Mouse (Mus musculus) brain, embryonic 14.5 days (tissue): Measurements from ENCODE around the gene G6pc2. TPM values are rescaled to one million over a fixed set of nuclear protein-coding genes. Genes with fewer than 3 reads are reported as not detected.

Source experiments
- DNase-seq: peaks from one replicate; pipeline ENCODE4 v3.0.0-alpha.2; 2011; ENCODE audit warnings: low read depth
- CTCF ChIP-seq: fragments of 200-500 bp; IDR thresholded peaks from 2 replicates; pipeline ENCODE4 v1.5.1; 2012; ENCODE audit warnings: inconsistent platforms, mild to moderate bottlenecking, moderate library complexity, borderline replicate concordance; ENCODE audit not compliant: insufficient read depth, insufficient read length; ENCODE audit errors: extremely low read depth
- POLR2A ChIP-seq: fragments of 200-500 bp; IDR thresholded peaks from 2 replicates; pipeline ENCODE4 v1.6.1; 2012; ENCODE audit warnings: mild to moderate bottlenecking, inconsistent platforms, borderline replicate concordance; ENCODE audit not compliant: poor library complexity, insufficient read depth, insufficient read length, severe bottlenecking; ENCODE audit errors: extremely low read depth
- polyA plus RNA-seq: library from polyadenylated mRNA; depleted of rRNA; stranded (reverse); fragments of >200 nt; gene quantifications from 2 replicates; pipeline ENCODE4 v1.2.3, GENCODE M21; 2012; rRNA removed

The G6pc2 gene
- 0.08 and 0.18 TPM in 2 replicates for polyA plus RNA-seq

DNA sequence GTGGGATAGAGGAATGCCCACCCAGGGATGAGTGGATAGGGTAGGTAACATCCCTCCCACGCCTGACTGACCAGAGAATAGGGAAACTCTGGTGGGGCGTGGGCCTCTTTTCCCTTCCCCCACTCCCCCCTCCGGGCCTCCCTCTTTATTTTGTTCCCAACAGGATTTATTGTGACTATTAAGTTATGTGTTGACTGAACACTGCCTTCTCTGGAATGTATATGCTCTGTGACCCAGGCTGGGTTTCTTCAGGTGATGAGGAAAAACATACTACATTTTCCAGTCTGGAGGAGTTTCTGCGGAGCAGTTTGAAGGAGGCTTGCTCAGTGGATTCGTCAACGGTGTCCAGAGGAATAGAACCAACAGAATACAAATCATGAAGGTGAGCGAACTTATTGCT is at the start of gene G6pc2:
TSS of gene G6pc2 (plus strand) at position 301 of the 400 bp plus-strand sequence.
- DNase-seq = no peak
- TF ChIP-seq CTCF (no peak), POLR2A (no peak)

DNA sequence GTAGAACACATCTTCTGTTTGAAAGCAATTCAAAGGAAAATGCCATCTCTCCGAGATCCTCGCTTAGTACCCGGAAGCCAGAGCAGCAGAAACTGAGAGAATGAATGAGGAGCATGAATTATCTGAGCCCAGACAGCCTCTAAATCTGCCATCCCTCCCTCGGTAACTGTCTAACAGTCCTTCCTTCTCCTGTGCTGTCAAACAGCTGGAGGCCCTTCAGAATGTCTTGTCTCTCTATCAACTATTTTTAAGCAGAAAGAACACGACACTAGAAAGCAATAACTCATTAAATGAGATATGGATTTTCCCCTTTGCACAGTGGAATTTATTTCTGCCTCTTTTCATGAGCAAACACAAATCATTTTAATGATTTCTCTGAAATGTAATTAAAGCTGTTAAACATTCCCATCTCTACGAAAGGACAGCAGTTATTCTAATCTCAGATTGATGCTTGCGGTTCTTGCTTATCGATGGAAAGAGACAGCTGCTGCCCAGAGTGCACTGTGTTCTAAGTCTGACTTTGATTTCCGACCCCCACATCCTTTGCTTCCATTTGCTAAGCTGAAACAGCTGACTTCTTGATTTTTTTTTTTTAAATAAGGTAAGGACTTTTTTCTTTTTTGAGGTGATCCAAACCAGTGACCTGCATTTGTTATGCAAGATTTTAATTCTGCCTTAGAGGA is 40.3 kb upstream of the G6pc2 start:
- DNase-seq = peak; percentile 17
- no peak for TF ChIP-seq CTCF
- no peak for TF ChIP-seq POLR2A

DNA sequence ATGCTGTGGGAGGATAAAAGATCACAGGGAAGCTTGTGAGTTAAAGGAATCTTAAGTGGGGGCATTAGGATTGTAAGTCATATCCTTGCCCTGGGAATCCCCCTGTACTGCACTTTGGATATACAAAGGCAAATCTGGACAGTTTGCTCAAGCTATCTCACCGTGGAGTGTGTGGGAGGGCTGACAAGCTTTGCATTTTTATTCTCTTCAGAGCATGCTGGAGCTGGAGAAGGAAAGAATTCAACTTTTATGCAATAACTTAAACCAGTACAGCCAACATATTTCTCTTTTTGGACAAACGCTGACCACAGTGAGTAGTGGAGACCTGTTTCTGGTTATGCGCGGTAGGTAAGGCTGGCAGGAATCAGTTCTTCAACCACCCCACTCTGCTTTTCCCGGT is 35.6 kb upstream of the G6pc2 start:
- TF ChIP-seq POLR2A (no peak), CTCF (no peak)
- DNase-seq = peak; percentile 19

DNA sequence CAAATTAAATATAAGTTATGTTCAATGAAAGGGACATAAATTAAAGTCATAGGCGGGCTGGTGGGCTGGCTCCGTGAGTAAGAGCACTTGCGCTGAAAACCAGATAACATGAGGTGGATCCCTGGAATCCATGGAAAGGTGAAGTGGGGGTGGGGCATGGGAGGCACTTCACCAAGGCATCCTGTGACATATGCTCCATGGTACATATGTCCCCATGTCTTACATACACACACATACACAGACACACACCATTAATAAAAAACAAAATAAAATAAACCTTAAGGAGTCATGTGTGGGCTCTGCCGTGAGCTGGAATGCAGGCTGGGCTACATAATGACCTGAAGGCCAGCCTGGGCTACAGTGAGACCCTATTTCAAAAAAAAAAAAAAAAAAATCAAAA is 31.2 kb upstream of the G6pc2 start:
- TF ChIP-seq CTCF = no peak
- TF ChIP-seq POLR2A = no peak

DNA sequence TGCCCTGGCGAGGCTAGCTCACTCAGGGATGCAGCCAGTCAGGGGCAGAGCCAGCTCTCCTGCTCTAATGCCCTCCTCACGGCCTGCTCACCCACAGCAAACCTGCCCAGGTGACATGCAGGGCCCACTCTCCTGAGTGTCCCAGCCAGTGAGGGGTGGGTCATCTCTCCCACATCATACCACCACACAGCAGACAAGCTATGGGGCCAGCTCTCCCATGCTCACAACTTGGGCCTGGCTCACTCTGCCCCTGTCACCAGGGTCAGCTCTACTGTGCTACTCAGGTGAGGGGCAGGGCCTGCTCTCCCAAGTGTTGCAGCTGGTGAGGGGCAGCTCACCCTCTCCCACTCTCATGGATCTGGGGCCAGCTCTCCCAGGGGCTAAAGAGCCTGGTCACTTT is 22.9 kb upstream of the G6pc2 start:
- no peak for TF ChIP-seq CTCF
- no peak for TF ChIP-seq POLR2A

More for the DNA sequence above, 31.2 kb upstream of the G6pc2 start:
- no peak for DNase-seq

DNA sequence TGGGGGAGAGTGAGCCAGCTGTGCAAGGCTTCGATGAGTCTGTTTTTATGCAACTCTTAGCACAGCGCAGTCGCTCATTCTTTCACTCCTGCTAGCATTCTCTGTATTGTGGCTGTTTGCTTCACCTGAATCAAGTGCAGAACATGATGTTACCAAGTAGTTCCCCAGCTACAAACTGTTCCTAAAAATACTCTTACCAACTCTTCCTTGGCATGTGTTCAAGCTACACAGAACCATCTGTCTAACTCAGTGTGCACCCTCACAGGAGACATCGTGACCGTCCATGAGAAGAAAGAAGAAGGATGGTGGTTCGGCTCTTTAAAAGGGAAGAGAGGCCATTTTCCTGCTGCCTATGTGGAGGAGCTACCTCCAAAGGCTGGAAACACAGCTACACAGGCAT is 22.1 kb upstream of the G6pc2 start:
- TF ChIP-seq CTCF (no peak), POLR2A (no peak)
- DNase-seq = no peak

More for the DNA sequence above, 22.9 kb upstream of the G6pc2 start:
- DNase-seq = no peak

DNA sequence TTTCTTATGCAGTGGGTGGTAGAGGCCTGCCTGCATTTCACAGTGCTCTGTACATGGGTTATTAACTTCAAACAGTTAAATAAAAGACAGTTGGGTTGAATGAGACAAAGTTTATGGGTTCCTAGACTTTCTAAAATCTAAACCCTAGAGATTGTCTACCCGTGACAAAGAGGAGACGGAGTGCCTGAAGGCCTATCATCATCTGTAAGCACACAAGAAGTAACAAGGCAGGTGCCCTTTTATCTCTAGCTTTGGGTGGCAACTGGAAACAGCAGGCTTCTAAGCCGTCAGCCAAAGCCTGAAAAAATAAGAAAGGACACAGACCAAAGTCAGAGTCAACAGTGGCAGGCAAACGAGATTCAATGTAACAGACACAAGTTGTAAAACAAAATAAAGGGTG is 21.7 kb upstream of the G6pc2 start:
- no peak for TF ChIP-seq CTCF
- no peak for DNase-seq

DNA sequence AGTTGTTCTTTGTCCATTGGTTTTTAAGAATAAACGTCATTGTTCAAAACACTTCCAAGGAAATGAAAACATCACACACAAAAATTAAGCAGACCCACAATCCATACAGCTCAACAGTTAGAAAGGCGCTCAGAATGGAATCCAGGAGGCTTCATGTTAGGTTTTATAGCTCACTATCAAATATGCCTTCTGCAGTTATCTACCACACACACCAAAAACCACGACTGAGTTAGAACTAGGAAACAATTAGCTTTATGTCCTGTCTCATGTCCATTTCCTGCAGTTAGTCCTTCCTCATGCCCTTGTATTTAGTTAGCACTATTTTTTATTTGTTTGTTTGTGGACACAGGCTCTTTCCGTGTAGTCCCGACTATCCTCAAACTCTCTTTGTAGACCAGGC is 19.8 kb upstream of the G6pc2 start:
- no peak for DNase-seq
- TF ChIP-seq POLR2A = no peak

DNA sequence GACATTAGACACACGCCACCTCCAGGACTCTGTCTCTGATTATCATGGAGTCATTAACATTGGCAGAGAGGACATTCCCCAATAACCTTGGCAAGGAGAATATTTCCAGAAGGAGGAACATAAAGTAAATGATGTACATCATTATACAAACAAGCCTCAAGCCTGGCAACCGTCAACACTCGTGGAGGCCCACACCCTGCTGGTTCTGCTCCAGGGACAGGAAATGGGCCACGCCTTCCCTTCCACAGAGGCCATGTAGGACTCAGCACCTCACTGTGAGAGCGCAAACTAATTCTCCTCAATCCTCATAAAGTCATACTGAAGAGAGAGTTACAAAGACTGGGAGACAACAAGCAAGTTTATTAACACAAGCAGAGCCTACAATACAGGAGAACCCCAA is 17.3 kb upstream of the G6pc2 start:
- TF ChIP-seq POLR2A (no peak), CTCF (no peak)
- DNase-seq = no peak

DNA sequence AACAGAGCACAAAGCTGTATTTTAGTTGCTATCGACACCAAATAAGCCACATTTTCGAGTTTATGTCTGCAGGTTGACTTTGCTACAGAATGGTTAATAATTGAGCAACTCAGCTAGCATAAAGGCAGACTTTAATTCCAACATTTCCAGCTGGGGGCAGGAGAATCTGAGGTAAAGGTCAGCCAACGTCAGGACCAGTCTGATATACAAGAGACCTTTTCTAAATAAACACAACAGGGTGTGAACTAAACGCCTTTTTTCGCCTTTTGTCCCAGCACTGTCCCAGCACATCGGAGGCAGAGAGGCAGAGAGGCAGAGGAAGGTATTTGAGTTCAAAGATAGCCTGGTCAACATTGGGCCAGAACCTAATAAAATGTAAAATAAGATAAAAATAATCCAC is 5.7 kb upstream of the G6pc2 start:
- TF ChIP-seq CTCF (no peak), POLR2A (no peak)

DNA sequence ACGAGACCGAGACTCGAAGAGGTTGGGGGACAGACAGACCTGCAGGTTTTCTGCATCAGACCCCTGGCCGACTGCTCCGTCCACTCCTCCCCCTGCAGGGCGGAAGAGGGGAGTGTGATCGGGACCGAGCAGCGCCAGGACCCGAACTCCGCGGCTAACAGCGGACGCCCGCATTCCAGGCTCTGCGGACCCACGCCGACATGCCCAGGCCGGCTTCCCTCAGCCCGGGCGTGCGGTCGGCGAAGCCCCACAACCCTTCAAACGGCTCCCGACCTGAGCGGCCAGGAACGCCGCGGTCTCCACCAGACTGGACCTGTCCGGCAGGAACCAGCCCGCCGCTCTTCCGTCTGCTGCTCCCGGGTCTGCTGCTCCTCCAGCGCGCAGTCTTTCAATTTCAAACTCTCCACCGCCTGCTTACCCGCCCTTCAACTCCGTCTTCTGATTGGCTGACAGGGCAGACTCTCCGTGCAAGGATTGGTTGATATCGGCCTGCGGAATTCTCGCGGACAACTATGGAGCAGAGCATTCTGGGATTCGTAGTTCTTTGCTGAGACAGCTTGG is 5.0 kb upstream of the G6pc2 start, which contains the start of gene Spc25:
TSS of gene Spc25 (minus strand) at position 404 of the 561 bp plus-strand sequence.
- peak; percentile 99 for DNase-seq
- TF ChIP-seq CTCF (0 out of 2 replicates have a peak, but pooled peaks have one; percentile 7), POLR2A (peak; percentile 37; the same call in 1 of the 2 replicates)

More for the DNA sequence above, 5.7 kb upstream of the G6pc2 start:
- no peak for DNase-seq

DNA sequence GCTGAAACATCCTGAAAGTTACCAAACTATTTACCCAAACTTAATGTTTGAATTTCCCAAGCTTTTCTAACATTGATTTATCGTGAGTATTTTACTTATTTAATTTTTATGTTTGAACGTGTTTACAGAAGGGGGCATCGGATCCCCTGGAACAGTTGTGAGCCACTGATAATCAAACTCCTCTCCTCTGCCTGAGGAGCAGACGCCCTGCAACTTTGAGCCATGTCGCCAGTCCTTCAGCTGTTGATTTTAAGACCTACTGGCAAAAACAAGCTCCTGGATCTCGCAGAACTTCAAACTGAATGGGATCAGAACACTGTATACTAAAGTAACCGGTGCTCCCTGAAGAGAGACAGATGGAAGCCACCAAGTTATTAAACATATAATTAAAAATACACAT is 4.3 kb upstream of the G6pc2 start:
- no peak for DNase-seq
- TF ChIP-seq CTCF = no peak
- no peak for TF ChIP-seq POLR2A

DNA sequence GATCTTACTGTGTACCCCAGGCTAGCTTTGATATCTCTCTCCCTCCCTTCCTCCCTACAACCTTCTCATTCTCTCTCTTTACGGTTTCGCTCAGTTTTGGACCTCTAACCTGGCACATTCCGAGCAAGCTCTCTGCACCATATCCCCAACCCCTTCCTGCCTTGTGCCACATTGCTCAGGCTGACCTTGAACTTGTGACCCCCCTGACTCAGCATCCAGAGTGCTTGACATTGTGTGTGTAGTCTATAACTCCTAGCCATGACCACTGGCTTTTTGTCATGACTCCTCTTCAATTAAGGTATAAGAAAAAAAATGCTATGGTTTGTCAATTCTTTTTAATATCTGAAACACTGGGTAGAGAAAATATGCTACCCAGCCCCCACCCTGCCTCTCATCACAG is 1.2 kb upstream of the G6pc2 start:
- DNase-seq = no peak
- no peak for TF ChIP-seq CTCF
- TF ChIP-seq POLR2A = no peak

DNA sequence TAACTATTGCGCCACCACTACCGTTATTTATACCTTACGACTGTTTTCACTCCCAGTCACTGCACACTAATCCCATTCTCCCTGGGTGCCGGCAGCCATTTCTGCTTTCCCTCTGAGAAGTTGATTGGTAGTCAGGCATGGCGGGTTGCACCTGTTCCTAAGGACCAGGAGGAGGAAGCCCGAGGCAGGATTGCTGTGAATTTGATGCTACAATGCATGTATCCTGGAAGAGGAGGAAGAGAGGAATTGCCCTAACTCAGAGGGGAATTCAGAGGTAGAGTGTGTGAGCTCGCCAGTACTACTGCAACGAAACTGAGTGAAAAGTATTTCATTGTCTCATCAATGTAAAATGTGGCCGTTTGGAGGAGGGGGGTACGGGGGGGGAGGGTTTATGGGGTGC is 1.8 kb downstream of the G6pc2 start:
- TF ChIP-seq POLR2A = no peak
- no peak for TF ChIP-seq CTCF
- DNase-seq = no peak

DNA sequence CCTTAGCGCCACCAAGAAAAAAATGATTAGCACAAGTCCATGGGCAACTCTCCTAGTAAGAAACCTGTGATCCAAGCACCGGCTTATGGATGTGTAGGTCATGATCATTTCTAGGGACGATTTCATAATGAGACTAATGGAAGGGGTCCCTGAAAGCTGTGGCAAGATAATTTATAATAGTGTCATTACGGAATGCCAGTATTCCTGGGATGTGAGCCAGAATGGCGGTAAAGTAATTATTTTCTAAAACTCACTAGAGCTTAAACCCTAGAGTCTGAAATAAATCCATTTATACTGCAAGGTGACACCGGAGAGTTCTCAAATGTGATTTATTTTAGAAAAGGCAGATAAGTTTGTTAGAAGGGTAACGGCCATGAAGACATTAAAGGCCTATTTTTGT is 4.4 kb downstream of the G6pc2 start:
- DNase-seq = peak; percentile 58
- TF ChIP-seq POLR2A (no peak), CTCF (no peak)

DNA sequence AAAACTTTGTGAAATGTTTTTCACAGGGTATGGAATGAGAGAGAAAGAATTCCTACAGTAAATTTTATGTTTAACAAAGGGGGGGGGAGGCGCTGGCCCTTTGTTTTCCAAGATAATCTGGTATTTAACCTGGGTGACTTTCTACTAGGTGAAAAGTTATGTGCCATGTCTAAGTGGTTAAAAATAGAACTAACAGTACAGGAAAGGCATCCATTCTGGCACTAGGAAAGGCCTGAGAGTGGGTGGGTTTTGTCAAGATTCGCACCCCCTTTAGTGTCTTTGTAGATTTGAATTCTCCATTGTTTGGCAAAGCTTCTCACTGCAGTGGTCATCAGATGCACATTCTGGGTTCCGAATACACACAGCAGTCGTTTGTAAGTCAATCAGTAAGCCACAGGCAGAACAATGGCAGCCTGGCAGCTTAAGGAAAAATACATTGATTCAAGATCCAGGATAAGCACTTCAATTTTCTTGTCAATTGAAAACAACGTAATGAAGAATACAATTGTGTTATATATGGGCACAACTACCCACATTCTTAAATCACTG is 11.1 kb downstream of the G6pc2 start:
- DNase-seq = no peak
- TF ChIP-seq CTCF = no peak
- TF ChIP-seq POLR2A = no peak
